Comparison of ENCODE assay signal across 21 mouse cellular contexts in genomic region chr12:38874470-38874995, GRCm38 (mm10).
A peak's percentile ranks its signal among the peaks of the same experiment; 100 is the strongest.
DNase-seq lines count a peak whose midpoint lies in the region; ATAC-seq and TF ChIP-seq lines count a peak whose summit lies in the region.
"Had no signal": no experiment of that assay in that cellular context is flagged by ENCODE, and none has a peak within 500 bp of the region (broad histone marks: within the 10 kb centered on the region; RNA-seq: fewer than 3 reads in every experiment).

No protein-coding gene starts in this region.

- no peaks in the 10 kb centered on the region for H3K79me2 ChIP-seq in heart, adult 2 months (replicated peaks; ENCODE audit: control insufficient read depth, insufficient read depth, low read length)

- TF ChIP-seq CTCF in heart, adult 2 months (IDR thresholded peaks at IDR 0.05): no peak
- no peak for TF ChIP-seq CTCF in forebrain, postnatal 0 days (IDR thresholded peaks at IDR 0.05; ENCODE audit: low read depth)

- H3K9me3 ChIP-seq in heart, embryonic 10.5 days: no peaks in the 10 kb centered on the region
- no peaks in the 10 kb centered on the region for H3K9me3 ChIP-seq in heart, embryonic 14.5 days (ENCODE audit: control insufficient read depth, low read length)
- H3K9me3 ChIP-seq in forebrain, postnatal 0 days (ENCODE audit: low read length): no peaks in the 10 kb centered on the region
- H3K9me3 ChIP-seq: embryonic facial prominence, embryonic 15.5 days; forebrain, embryonic 10.5 days; hindbrain, embryonic 15.5 days had no signal

- peak overlapping the region; percentile 22; the same call in 1 of the 2 replicates for H3K27ac ChIP-seq in heart, embryonic 10.5 days
- peak overlapping the region; percentile 21 to 64; a peak in 2 of 4 replicates for H3K27ac ChIP-seq in heart, embryonic 14.5 days (replicated peaks in 1 of 2; ENCODE audit: control insufficient read depth in 1 of 2, insufficient read depth in 1 of 2, low read depth in 2 of 2, low read length in 2 of 2)
- no peak overlapping the region for H3K27ac ChIP-seq in heart, adult 2 months
- no peak overlapping the region for H3K27ac ChIP-seq in forebrain, postnatal 0 days (ENCODE audit: low read depth, low read length)
- H3K27ac ChIP-seq: embryonic facial prominence, embryonic 15.5 days; forebrain, embryonic 10.5 days; hindbrain, embryonic 15.5 days had no signal

- TF ChIP-seq POLR2A in heart, adult 2 months (IDR thresholded peaks at IDR 0.05; ENCODE audit: insufficient read depth, low read depth, low read length): no peak

- intact Hi-C loops in heart, postnatal 10 days (cut with DNase I): no loop called here
- intact Hi-C loops in heart, adult 2 months (cut with DNase I): no loop called here

- H3K36me3 ChIP-seq in heart, embryonic 10.5 days: no peaks in the 10 kb centered on the region
- H3K36me3 ChIP-seq in heart, embryonic 14.5 days (ENCODE audit: control insufficient read depth, insufficient read depth, low read length): no peaks in the 10 kb centered on the region
- H3K36me3 ChIP-seq in heart, adult 2 months (ENCODE audit: control insufficient read depth, insufficient read depth, low read length): no peaks in the 10 kb centered on the region
- no peaks in the 10 kb centered on the region for H3K36me3 ChIP-seq in forebrain, postnatal 0 days (ENCODE audit: insufficient read depth)
- H3K36me3 ChIP-seq: embryonic facial prominence, embryonic 15.5 days; forebrain, embryonic 10.5 days; hindbrain, embryonic 15.5 days had no signal

- peak; percentile 62 to 86 for DNase-seq in adrenal gland, adult (ENCODE audit: inconsistent age in 2 of 2, low spot score in 1 of 2)
- no peak for DNase-seq in adrenal gland, postnatal 25 days
- DNase-seq in heart, embryonic 10.5 days (ENCODE audit: low spot score): no peak
- no peak for DNase-seq in heart, postnatal 10 days
- DNase-seq in heart, adult 2 months: no peak
- peak; percentile 17 for DNase-seq in 3T3-L1 (ENCODE audit: low read depth, low spot score)
- no peak for DNase-seq in forebrain, postnatal 0 days
- DNase-seq: cerebellum, adult 18-20 months; cerebellum, adult 9-11 months; embryo, embryonic 11 days; gastrocnemius, postnatal 36 days; kidney, adult 8-10 months; kidney, postnatal 25 days had no signal

- no peak overlapping the region for H3K9ac ChIP-seq in heart, embryonic 14.5 days (ENCODE audit: low read length)
- H3K9ac ChIP-seq in heart, adult 2 months (ENCODE audit: low read depth, low read length): no peak overlapping the region
- H3K9ac ChIP-seq in forebrain, postnatal 0 days: no peak overlapping the region
- H3K9ac ChIP-seq: embryonic facial prominence, embryonic 15.5 days; hindbrain, embryonic 15.5 days had no signal

- no peak overlapping the region for H3K4me2 ChIP-seq in heart, embryonic 14.5 days (ENCODE audit: low read length)
- H3K4me2 ChIP-seq in forebrain, postnatal 0 days (ENCODE audit: low read depth): no peak overlapping the region
- H3K4me2 ChIP-seq: embryonic facial prominence, embryonic 15.5 days; hindbrain, embryonic 15.5 days had no signal

- no peak for ATAC-seq in heart, embryonic 14.5 days (ENCODE audit: insufficient number of reproducible peaks, insufficient read depth, low FRiP score, low read depth)
- no peak for ATAC-seq in forebrain, postnatal 0 days
- ATAC-seq: forebrain, embryonic 14.5 days; inflammation-experienced regulatory T-cells, adult 6 months; intestine, postnatal 0 days had no signal

- no peak overlapping the region for H3K4me3 ChIP-seq in heart, embryonic 10.5 days
- no peak overlapping the region for H3K4me3 ChIP-seq in heart, embryonic 14.5 days (ENCODE audit: control insufficient read depth in 1 of 2, insufficient read depth in 1 of 2, low read depth in 1 of 2, low read length in 2 of 2)
- no peak overlapping the region for H3K4me3 ChIP-seq in heart, adult 2 months
- no peak overlapping the region for H3K4me3 ChIP-seq in forebrain, postnatal 0 days (ENCODE audit: low read depth, low read length)
- H3K4me3 ChIP-seq: embryonic facial prominence, embryonic 15.5 days; erythroblast, embryonic 14.5 days; forebrain, embryonic 10.5 days; hindbrain, embryonic 15.5 days had no signal

- no peaks in the 10 kb centered on the region for H3K4me1 ChIP-seq in heart, embryonic 10.5 days
- H3K4me1 ChIP-seq in heart, embryonic 14.5 days (ENCODE audit: control insufficient read depth in 2 of 2, insufficient read depth in 2 of 2, low read length in 2 of 2): peaks cover 0 to 10% of the 10 kb centered on the region in 2 experiments; a peak in 1 of 4 replicates
- H3K4me1 ChIP-seq in heart, adult 2 months (ENCODE audit: control insufficient read depth, insufficient read depth, low read length): no peaks in the 10 kb centered on the region; the same call in 1 of the 2 replicates
- H3K4me1 ChIP-seq in forebrain, postnatal 0 days (ENCODE audit: insufficient read depth): no peaks in the 10 kb centered on the region
- H3K4me1 ChIP-seq: embryonic facial prominence, embryonic 15.5 days; forebrain, embryonic 10.5 days; hindbrain, embryonic 15.5 days had no signal

- no peaks in the 10 kb centered on the region for H3K27me3 ChIP-seq in heart, embryonic 10.5 days (ENCODE audit: insufficient read depth, poor library complexity, severe bottlenecking)
- H3K27me3 ChIP-seq in heart, embryonic 14.5 days (ENCODE audit: control insufficient read depth, insufficient read depth, low read length): no peaks in the 10 kb centered on the region
- H3K27me3 ChIP-seq in heart, adult 2 months (ENCODE audit: control insufficient read depth, insufficient read depth, low read length): no peaks in the 10 kb centered on the region
- no peaks in the 10 kb centered on the region for H3K27me3 ChIP-seq in forebrain, postnatal 0 days (ENCODE audit: insufficient read depth, low read length)
- H3K27me3 ChIP-seq: embryonic facial prominence, embryonic 15.5 days; hindbrain, embryonic 15.5 days had no signal

- TF ChIP-seq EP300 in heart, adult 2 months (IDR thresholded peaks at IDR 0.05; ENCODE audit: insufficient read depth, low read depth, low read length): no peak

Comparison
In these comparisons a context has a peak if more than half of its experiments do, and no peak if none do; other contexts are left out.
1. DNase-seq: peak in adrenal gland, adult (2 of 2) and 3T3-L1 (single experiment); none in adrenal gland, postnatal 25 days (single experiment), heart, embryonic 10.5 days (single experiment), heart, postnatal 10 days (0 of 2), heart, adult 2 months (0 of 2) and forebrain, postnatal 0 days (single experiment).
2. H3K27ac ChIP-seq: peak in heart, embryonic 10.5 days (single experiment) and heart, embryonic 14.5 days (2 of 2); none in heart, adult 2 months (single experiment) and forebrain, postnatal 0 days (single experiment).